Mouse (Mus musculus): ENCODE data around the gene Map6d1.

Gene Map6d1

DNA sequence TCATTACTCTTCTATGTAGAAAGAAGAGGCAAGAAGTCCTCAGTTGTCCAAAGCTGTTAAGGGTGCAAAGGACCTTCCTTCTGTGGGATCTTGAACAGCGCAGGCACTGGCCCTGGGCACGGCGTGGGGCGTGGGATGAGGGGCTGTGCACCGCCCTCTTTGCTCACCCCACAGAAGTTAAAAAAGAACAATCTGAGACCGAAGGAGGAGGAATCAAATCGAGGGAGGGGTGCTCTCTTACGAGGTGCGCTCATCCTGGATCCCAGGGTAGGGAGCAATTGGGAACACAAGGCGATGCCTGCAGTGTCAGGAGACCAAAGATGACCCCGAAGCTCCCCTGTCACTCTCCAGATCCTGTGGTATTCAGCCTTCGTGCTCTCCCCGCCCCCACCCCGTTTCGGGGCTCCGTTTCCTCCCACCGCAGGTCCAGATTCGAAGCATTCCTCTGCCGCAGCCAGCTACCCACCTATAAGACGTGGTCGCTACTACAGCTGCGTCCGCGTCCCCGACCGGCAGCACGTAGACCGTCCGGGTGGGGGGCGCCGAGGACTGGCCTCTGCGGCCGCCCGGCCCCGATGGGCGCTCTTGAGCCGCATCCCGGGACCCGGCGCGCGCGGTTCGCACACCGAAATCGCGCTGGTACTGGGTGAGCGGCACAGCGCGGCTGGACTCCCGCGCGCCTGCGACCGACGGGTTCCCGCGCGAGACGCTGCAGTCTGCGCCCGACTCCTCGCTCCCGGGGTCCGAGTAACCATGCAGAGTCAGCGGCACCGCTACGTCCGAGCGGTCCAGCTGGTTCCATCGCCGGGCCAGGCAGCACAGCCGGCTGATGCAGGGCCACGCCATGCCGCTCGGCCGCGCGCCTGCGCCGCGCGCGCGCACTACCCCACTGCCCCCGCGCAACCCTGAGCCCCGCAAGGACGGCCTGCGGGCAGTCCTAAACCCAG is at the start of gene Map6d1:
Gene Map6d1, minus strand, starts transcription at position 891 of the 947 bp plus-strand sequence.
- peak; percentile 33 for DNase-seq

DNA sequence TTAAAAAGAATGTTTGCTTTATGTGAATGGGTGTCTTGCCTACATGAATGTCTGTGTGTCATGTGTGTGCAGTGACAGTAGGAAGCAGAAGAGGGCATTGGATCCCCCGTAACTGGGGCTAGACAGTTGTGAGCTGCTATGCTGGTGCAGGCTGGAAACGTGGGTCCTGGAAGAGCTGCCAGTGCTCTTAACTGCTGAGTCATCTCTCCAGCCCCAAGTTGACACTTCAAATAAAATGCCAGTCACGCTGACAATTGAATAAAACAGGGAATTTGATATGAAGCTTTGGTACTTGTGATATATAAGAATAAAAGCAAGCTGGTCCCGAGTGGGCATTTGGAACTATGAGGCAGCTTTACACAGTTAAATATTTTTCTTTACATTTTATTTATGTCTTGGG is 39.1 kb upstream of the Map6d1 start:
- no peak for DNase-seq

DNA sequence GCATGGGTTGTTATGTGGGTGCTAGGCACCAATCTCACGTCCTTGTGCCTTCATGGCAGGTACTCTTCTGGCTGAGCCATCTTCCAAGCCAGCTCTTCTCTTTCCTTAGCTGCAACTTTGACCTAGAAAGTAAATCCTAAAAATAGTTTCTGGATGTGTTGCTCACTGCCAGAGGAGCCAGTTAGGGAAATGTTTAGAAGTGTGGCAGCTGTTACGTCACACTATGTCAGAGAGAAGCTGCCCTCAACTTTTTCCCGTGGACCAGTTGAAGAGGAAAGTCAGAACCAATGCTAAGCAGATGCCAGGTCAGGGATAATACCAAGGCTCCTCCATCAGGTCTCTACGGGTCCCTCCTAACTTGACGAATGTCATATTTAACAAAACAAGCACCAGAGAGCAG is 38.2 kb upstream of the Map6d1 start:
- no peak for DNase-seq

DNA sequence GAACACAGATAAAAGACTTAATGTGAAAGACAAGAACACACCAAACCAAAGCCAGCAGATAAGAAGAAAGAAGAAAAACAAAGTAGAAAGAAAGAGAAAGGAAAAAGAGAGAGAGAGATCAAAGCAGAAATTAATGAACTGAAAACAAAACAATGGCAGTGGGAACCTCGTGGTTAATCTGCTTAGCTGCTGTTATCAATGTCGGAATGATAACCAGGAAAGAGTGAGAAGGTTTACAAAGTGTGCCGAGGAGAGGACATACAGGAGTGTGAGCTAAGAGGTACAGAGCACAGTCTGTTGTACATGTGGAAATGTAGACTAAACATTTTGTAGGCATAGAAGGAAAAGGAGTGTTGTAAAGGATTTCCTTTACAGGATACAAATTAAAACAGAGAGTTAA is 31.8 kb upstream of the Map6d1 start:
- no peak for DNase-seq

DNA sequence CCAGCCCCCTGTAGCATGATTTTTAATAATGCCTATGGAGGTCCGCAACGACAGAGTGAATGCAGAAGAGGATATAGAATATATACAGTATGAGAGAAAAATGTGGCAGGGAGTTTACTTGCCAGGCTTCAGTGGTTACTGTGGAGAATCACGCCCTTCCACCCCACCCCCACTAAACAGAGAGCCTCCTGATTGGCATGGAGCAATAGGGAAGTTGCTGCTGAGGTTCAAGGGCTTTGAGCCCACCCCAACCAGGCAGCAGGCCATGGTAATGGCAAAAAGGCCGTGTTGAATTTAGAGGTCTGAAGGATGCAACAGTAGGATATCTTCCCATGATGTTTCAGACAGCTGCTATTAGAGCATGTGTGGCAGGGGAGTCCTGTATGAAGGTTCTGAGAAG is 30.2 kb upstream of the Map6d1 start:
- no peak for DNase-seq

DNA sequence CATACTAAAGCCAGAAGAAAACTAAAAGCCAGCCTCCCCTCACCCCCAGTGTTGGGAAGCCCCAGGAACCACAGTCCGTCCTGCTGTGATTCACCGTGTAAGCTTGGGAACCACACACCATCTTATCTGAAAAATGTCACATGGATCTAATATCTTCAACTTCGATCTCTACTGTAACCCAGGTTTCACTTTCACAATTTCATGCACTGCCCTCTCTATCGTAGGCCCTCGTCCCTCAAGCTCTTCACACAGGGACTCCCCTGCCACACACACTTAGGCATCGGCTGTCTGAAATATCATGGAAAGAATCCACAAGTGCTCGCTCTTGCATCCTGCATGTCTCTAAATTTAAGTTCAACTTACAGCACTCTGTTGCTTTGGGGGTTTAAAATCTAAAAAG is 23.9 kb upstream of the Map6d1 start:
- DNase-seq, result no peak

DNA sequence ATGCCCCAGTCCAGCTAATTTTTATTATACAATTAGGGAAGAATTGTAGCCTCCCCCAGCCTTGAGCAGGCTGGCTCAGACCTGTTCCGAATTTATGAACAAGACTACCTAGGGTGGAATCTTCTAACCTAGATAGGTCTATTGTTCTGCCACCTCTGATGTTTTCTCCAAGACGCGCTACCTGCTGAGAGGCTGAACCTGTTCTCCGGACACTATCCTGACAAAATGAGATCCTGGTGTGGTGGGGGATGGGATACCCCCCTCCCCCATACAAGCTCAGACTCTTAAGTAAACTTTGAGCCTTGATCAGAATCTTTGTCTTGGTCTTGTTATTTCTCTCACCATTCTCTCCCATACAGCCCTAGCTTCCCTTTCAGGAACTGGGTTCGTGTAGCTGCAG is 16.8 kb upstream of the Map6d1 start:
- DNase-seq, result no peak

DNA sequence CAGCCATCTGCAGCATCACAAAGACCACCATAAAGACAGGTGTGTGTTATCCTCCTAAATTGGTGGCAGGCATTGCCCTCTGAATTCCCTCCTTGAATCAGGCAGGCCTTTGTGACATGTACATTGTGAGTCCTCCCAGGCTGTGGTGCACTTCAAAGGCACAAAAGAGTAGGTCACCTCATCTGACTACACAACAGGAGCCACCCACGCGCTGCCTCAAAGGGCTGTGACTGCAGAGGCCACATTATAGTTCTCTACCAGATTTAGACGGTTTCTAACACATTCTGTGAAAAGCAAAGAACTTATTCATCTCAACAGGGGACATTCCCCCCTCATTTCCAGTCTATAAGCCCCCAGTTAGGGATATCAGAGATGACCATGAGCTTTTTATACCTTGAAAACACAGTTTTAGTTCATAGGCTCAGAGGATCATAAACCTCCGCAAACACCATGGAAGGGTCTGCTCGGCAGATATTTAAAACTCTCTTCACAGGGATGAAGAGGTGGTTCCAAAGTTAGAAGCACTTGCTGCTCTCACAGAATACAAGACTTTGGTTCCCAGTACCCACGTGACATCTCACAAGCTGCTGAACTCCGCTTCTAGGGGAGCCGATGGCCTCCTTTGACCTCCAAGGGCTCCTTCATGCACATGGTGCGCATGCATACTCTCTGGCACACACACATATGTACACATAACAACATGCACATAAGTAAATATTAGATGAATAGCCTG is 7.5 kb upstream of the Map6d1 start:
- no peak for DNase-seq

DNA sequence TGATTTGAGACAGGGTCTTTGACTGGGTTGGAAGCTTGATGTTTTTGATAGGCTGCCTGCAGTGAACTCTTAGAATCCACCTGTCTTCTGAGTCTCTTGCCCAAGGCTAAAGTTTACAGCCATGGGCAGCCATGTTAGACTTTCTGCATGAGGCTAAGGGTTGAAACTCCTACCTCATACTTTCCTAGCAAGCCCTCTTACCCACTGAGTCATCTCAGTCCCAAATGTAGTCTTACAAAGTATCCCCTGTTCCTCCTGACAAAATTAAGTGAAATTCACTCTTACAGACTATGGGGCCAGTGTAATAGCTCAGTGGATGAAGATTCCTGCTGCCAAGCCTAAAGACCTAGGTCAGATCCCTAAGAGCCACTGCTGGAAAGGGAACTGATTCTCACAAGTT is 5.9 kb upstream of the Map6d1 start:
- DNase-seq, result no peak

DNA sequence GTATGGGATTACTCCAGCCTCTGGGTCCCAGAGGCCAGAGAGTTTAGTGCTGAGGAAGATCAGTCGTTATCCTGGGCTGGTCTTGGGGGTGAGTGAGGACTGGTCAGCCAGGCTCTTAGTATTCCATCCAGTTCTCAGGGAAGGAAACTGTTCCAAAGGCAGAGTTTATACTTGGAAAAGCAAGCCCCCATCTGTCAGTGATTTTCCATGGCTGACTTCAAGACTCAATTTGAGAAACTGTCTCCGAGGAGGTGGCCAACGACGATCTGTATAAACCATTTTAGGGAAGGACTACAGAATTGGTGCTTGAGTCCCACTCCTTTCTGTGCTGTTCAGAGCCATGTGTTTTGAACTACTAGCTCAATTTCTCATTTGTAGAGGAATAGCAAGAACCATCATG is 2.5 kb downstream of the Map6d1 start:
- no peak for DNase-seq

DNA sequence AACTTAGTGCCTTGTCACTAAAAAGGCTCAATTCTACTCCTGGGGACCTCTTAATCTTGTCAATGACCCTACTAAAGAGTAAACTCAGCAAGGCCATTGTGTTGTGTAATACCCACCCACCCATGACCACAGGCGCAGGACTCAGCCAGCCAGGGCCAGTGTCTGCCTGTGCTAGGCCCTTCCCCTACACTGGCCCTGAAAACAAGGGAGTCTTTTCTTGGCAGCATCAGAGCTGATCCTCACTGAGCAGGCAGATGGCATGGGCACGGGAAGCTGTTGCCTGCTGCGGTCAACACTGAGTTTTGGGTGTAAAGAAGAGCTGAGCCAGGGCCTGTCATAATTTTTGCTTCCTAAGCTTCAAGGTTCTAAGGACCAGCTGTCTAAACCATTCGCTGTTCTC is 3.7 kb downstream of the Map6d1 start:
- no peak for DNase-seq

DNA sequence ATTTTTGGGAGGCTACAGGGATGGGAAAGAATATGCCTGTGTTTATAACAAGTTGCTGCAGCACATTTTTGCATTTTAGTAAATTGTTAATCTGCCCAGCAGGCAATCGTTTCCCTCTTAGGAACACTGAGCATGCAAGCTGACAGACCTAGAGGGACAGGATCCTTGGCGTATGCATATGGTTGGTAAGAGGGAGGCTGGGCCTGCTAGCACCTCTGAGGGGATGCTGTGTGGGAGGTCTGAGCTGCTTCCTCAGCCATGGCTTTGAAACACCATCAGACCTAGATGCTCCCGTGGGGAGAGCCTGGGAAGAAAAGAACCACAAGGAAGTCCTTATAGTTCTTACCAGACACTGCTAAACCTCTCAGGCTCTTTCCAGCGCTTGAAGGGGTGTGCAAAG is 6.8 kb downstream of the Map6d1 start:
- DNase-seq, result no peak

DNA sequence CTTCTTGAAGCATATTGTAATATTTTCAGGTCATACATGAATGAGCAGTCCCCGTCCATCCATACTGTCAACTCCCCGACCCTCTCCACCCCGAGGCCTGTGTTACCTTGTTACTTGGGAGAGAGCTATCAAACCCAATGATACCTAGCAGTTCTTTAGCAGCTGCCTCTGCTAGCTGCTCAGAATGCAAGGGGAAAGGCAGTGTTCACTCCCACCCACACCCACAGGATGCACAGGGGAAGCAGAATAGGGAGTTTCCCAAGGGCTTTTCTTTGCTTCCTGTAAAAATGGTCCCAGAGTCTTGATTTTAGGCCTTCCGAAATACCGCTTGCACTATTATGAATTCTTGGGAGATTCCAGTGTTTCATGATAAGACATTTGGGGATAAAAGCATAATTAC is 13.0 kb downstream of the Map6d1 start:
- DNase-seq, result no peak

DNA sequence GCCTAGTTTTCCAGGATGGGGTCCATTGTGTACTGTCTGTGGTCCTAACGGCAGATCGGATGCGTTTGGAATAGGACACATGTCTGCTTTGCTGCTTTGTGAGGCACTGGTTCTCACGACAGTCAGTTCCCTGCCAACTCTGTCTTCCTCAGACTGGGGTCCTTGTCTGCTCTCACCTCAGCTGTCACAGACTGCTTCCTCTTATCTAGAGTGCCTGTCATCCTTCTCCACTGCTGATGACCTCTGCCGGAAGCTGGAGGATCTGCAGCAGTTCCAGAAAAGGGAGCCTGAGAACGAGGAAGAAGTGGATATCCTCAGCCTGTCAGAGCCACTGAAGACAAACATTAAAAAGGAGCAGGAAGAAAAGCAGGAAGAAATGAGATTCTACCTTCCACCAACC is 13.7 kb downstream of the Map6d1 start:
- DNase-seq, result no peak

DNA sequence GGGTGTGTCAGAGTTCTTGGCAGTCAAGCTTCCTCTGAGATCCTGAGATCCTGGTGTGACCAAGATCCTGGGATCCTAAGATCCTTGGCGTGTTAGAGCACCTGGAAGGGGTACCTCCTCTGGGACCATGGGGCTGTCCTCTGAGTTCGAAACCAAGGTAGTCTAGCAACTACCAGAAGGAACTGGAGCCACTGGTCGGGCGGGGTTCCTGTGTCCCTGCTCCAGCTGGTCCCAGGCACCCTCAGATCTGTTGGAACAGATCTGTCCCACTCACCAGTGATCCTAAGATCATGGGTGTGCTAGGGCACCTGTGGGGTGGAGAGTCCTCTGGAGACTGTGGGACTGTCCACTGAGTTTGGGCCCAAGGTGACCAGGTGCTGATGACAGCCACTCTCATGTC is 14.5 kb downstream of the Map6d1 start:
- no peak for DNase-seq

DNA sequence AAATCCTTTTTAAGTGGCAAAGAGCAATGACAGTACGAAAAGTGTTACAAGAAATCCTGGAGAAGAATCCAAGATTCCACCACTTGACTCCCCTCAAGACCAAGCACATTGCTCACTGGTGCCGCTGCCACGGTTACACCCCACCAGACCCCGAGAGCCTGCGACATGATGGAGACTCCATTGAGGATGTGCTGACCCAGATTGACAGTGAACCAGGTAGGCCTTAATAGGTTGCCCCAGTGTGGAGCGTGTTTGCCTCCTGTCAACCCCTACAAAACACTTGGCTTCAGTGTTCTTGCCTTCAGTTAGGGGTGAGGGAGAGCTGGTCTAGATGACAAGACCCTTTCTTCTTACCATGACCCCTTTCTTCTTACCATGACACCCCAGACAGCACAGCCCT is 18.4 kb downstream of the Map6d1 start:
- no peak for DNase-seq

DNA sequence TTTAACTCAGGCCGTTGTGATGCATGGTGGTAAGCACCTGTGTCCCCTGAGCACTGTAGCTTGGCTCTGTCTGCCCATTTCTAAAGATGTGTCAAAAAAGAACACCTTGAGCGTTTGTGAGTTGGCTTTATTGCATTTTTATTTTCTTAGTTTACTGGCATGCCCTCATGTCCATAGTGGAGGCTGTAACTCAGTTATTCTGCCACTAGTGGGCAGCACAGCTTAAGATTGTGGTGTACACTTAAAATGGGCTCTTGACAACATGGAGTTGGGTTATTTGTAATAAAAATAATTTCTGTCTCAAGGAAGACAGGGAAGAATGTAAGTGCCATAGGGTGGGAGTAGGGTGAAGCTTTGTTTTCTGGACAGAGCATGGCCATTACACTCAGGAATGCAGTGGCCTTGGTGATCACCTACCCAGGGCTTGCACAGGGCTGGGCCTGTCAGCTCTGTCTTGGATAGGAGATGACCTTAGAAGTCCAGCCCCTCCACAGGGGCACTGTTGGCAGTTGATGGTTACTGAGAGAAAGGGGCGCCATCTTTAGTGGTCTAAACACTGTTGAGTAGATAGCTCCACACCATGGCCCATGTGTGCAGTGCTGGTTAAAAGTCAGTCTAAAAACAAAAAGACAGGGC is 27.4 kb downstream of the Map6d1 start:
- DNase-seq, result peak; percentile 65

DNA sequence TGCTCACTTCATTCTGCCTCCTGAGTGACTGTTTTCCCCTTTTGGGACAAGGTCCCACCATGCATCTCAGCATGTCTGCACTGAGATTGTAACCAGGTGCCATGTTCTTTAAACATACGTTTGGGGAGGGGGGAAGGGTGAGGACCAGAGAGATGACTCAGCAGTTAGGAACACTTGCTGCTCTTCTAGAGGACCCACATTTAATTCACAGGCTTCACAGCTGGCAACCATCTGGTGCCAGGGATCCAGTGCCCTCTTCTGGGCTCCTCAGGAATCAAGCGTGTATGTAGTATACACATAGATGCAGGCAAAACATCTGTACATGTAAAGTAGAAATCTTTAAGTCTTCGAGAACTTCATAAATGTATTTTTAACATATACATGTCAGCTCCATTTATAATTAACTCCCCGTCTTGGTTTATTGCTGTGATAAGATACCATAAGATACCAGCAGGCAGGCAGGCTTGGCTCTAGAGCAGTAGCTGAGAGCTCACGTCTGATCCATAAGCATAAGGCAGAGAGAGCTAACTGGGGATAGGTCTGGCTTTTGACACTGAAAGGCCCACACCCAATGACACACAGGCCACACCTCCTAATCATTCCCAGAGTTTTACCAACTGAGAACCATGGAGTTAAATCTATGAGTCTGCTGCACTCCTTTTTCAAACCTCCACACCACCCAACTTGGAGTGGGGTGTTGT is 41.5 kb downstream of the Map6d1 start:
- no peak for DNase-seq

DNA sequence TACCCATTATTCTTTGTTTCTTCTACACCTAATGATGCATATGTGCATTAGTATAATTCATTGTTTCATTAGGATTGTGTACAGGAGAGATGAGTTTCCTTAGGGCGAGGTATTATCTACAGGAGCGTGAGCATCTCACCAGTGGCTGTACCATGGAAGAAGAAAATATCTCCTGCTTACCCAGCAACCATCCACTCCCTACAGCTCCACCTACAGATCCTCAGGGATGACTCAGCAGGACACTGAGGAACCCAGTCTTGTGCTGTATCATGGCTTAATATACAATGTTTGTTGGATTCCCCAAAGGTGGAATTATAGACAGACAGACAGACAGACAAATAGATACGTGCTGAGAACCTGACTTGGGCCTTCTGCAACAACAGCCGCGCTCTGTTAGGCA is 44.2 kb downstream of the Map6d1 start:
- DNase-seq, result no peak

DNA sequence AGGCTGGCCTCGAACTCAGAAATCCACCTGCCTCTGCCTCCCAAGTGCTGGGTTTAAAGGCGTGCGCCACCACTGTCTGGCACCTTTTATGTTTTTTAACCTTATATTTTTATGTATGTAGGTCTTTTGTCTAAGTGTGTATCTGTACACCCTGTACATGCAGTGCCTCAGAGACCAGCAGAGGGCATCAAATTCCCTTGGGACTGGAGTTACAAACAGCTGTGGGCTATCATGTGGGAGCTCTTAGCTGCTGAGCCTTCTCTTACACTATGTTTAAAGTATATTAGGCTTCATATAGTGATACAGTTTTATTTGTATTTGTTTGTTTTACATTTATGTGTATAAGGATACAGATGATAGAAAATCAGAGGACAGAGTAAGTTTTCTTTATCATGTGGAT is 45.6 kb downstream of the Map6d1 start:
- DNase-seq, result peak; percentile 47

DNA sequence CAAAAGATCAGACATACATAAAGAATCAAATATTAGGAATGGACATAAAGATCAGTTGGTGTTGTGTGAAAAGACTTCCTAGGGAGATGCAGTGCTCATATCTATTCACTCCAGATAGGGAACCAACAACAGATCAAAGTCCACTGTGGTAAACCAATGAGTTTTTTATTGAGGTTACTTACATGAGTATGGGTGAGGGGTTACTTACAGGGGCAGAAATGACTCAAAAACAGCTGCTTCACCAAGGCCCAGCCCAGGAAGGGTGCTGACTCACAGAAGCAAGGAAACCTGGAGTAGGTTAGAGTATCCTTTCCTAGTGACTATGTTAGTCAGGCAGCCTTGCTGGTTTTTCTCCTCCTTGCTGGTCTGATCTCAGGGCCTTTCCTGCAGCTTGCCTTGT is 49.1 kb downstream of the Map6d1 start:
- DNase-seq, result no peak

DNA sequence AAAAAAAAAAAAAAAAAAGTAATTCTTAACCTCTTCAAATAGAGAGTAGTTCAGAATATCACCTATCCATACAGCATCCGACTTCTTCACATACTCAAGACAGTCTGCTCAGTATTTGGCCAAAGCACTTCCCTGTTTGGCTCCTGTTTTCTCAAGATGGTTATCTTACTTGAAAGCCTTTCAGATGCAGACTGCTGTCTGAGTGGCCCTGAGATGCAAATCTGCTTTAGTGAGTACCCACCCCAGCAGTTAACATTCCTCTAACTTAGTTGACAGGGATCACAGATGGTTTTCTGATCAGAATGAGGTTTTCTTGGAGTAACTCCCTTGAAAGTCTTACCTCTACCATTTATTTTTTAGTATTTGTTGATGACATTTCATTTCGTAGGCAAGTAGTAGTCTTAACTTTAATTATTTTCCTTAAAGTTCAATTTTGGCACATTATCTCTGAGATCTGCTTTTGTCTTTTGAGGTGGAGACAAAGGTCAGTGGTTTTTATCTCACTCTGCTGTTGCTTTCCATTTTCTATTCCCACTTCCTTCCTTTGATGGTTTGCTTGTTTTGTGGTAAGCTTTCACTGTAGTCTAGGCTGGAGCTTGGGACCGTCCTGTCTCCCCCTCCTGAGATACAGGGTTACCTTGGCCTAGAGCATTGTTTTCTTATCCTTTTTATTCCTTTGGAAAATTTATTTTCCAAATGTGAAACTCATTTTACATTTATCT is 49.8 kb downstream of the Map6d1 start:
- DNase-seq, result no peak

DNA sequence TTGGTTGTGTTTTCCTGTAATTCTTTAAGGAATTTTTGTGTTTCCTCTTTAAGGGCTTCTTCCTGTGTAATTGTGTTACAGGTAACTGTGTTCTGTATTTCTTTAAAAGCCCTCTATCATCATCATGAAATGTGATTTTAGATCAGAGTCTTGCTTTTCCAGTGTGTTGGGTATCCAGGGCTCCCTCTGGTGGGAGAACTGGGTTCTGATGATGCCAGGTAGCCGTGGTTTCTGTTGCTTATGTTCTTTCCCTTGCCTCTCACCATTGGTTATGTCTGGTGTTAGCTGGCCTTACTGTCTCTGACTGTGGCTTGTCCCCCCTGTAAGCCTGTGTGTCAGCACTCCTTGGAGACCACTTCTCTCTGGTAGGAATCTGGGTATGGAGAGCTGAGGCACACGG is 55.8 kb downstream of the Map6d1 start:
- peak; percentile 22 for DNase-seq
